In the genomic region with DNA sequence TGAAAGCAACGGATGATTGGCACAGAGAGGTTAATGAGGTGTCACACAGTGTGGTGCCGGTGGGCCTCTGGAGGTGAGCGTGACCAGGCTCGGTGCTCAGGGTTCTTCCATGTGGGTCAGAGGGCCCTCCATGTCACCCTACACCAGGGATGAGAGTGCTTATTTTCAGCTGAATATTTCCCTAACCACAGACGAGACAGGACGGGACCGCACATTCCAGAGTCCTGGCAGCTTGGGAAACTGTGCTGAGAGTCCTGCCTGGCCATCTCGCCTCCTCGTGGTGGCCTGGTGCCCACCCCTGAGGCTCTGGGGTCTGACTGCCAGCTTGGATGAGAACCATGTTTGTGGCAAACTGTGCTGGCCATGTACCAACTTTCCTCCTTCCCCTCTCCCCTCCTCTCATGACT, we compare ENCODE assay signal across 14 mouse cellular contexts. TPM values are rescaled to one million over a fixed set of nuclear protein-coding genes. Genes with fewer than 3 reads are reported as not detected.
DNase-seq lines count a peak whose midpoint lies in the region; ATAC-seq lines count a peak whose summit lies in the region.
"Had no signal": no experiment of that assay in that cellular context is flagged by ENCODE, and none has a peak within 500 bp of the region (broad histone marks: within the 10 kb centered on the region; RNA-seq: fewer than 3 reads in every experiment).

No protein-coding gene starts in this region.

- H3K36me3 ChIP-seq in hindbrain, embryonic 15.5 days: no peaks in the 10 kb centered on the region
- no peaks in the 10 kb centered on the region for H3K36me3 ChIP-seq in hindbrain, embryonic 12.5 days

- WGBS in hindbrain, embryonic 15.5 days: 52% methylated on average over 9 of the region's 9 CpGs
- WGBS in hindbrain, embryonic 12.5 days: 62% methylated on average over 9 of the region's 9 CpGs

- no peak overlapping the region for H3K4me2 ChIP-seq in hindbrain, embryonic 15.5 days
- H3K4me2 ChIP-seq in hindbrain, embryonic 12.5 days (replicated peaks): no peak overlapping the region

- no peaks in the 10 kb centered on the region for H3K9me3 ChIP-seq in hindbrain, embryonic 15.5 days
- H3K9me3 ChIP-seq in hindbrain, embryonic 12.5 days (replicated peaks): no peaks in the 10 kb centered on the region

- H3K27ac ChIP-seq in hindbrain, embryonic 15.5 days (replicated peaks): no peak overlapping the region
- no peak overlapping the region for H3K27ac ChIP-seq in hindbrain, embryonic 12.5 days

- no peaks in the 10 kb centered on the region for H3K4me1 ChIP-seq in hindbrain, embryonic 15.5 days (replicated peaks)
- 0 out of 2 replicates have a peak, but pooled peaks cover 2% of the 10 kb centered on the region for H3K4me1 ChIP-seq in hindbrain, embryonic 12.5 days

- H3K9ac ChIP-seq in hindbrain, embryonic 15.5 days: no peak overlapping the region
- no peak overlapping the region for H3K9ac ChIP-seq in hindbrain, embryonic 12.5 days
- H3K9ac ChIP-seq: liver, postnatal 0 days had no signal

- ATAC-seq in hindbrain, embryonic 15.5 days (ENCODE audit: low FRiP score, low read depth): 0 out of 2 replicates have a peak, but pooled peaks have one; percentile 68
- ATAC-seq in hindbrain, embryonic 12.5 days (ENCODE audit: low FRiP score): no peak
- no peak for ATAC-seq in CD4-positive, CD25-positive, alpha-beta regulatory T cell, adult 4 months
- ATAC-seq: inflammation-experienced regulatory T-cells, adult 6 months; liver, postnatal 0 days; midbrain, embryonic 16.5 days had no signal

- peak; percentile 19 to 50 for DNase-seq in cerebellum, postnatal 25 days
- no peak for DNase-seq in cerebellum, adult 9-10 months
- peak; percentile 45 to 46 for DNase-seq in right cerebral cortex, postnatal 10 days (ENCODE audit: low spot score in 2 of 2)
- no peak for DNase-seq in right cerebral cortex, adult 18-20 months
- DNase-seq in thymus, postnatal 25 days: no peak
- DNase-seq: B cell, adult 2 months; layer of hippocampus, adult 9-11 months; liver, postnatal 0 days had no signal

- H3K4me3 ChIP-seq in hindbrain, embryonic 15.5 days: no peak overlapping the region
- no peak overlapping the region for H3K4me3 ChIP-seq in hindbrain, embryonic 12.5 days
- H3K4me3 ChIP-seq: erythroblast, embryonic 14.5 days had no signal

- H3K27me3 ChIP-seq in hindbrain, embryonic 15.5 days: no peaks in the 10 kb centered on the region
- H3K27me3 ChIP-seq in hindbrain, embryonic 12.5 days: no peaks in the 10 kb centered on the region

RNA-seq across cellular contexts. Expression of a gene that starts 36.5 kb away (rescaled TPM):
- polyA plus RNA-seq in hindbrain, embryonic 15.5 days (2015; fragmentation: Nextera tagmentation; extraction: Ambion mirVana): 99.4 and 102 TPM in 2 replicates
- polyA plus RNA-seq in hindbrain, embryonic 12.5 days (2016; fragmentation: Nextera tagmentation; extraction: Ambion mirVana): 70.2 and 78.0 TPM in 2 replicates
- 10 to 100 TPM; 43.3 to 45.1 TPM for polyA plus RNA-seq in CD4-positive, CD25-positive, alpha-beta regulatory T cell, adult 4 months (2017; shearing (Covaris generic))

Comparison
In these comparisons a context has a peak if more than half of its experiments do, and no peak if none do; other contexts are left out.
1. DNase-seq: peak in cerebellum, postnatal 25 days (2 of 2) and right cerebral cortex, postnatal 10 days (2 of 2); none in cerebellum, adult 9-10 months (single experiment), right cerebral cortex, adult 18-20 months (single experiment) and thymus, postnatal 25 days (single experiment).